Mouse (Mus musculus): Measurements from ENCODE around the gene Usp30. TPM values are rescaled to one million over a fixed set of nuclear protein-coding genes. Genes with fewer than 3 reads are reported as not detected.

Gene Usp30
- polyA plus RNA-seq, 1 experiment from 2014 or later: 3.2 TPM

- H3K27me3 ChIP-seq: no peaks in the 10 kb centered on the region
- peak; percentile 10; the same call in 1 of the 2 replicates for ATAC-seq (ENCODE audit: insufficient read depth)
- H3K9me3 ChIP-seq (replicated peaks): no peaks in the 10 kb centered on the region
- peak within 1 kb of the TSS; percentile 69 for H3K9ac ChIP-seq
- H3K36me3 ChIP-seq (replicated peaks): peaks cover 10% of the 10 kb centered on the region
- peak within 1 kb of the TSS; percentile 99 for H3K4me2 ChIP-seq
- peak within 1 kb of the TSS; percentile 69 for H3K4me3 ChIP-seq (replicated peaks)
- peaks cover 52% of the 10 kb centered on the region for H3K4me1 ChIP-seq (replicated peaks)
- peak within 1 kb of the TSS; percentile 73 for H3K27ac ChIP-seq (replicated peaks)
- 2% methylated on average over 69 of the region's 69 CpGs for WGBS (ENCODE audit: insufficient replicate concordance)
These were observed 62.4 kb downstream of the Usp30 start, which contains the start of gene Alkbh2 for GRCm38 (mm10) chr5:114127374-114128349. TSS of gene Alkbh2 (minus strand) at chr5:114128218.

GRCm38 (mm10) chr5:114129550-114130210 lies 64.4 kb downstream of the Usp30 start:
- Histone ChIP-seq H3K9me3 (replicated peaks) (no peaks in the 10 kb centered on the region), H3K4me1 (replicated peaks) (peaks cover 71% of the 10 kb centered on the region), H3K27me3 (no peaks in the 10 kb centered on the region), H3K27ac (replicated peaks) (no peak overlapping the region), H3K36me3 (replicated peaks) (0 out of 2 replicates have a peak, but pooled peaks cover 5% of the 10 kb centered on the region), H3K4me2 (peak overlapping the region; percentile 99), H3K9ac (no peak overlapping the region), H3K4me3 (replicated peaks) (peak overlapping the region; percentile 74)
- no peak for ATAC-seq (ENCODE audit: insufficient read depth)
- 74% methylated on average over 15 of the region's 15 CpGs for WGBS (ENCODE audit: insufficient replicate concordance)

DNA sequence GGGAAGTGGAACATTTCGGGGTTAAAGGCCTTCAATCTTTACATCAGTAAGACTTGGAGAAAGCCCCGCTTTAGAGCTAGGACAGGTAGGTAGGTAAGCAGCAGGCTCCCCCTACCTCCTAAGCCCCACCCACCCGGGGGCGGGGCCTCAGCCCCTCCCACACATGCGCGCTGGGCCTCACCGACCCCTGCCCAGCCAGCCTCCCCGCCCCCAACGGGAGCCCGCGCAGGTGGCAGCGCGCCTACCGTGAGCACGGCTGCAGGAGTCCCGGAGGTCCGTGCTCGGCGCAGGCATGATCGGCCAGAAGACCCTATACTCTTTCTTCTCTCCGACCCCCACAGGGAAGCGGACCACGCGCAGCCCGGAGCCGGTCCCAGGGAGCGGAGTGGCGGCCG lies 64.9 kb downstream of the Usp30 start, which contains the start of gene Ung:
Ung (plus strand) TSS at position 176 of the 395 bp plus-strand sequence.
- H3K36me3 ChIP-seq (replicated peaks): 0 out of 2 replicates have a peak, but pooled peaks cover 7% of the 10 kb centered on the region
- no peaks in the 10 kb centered on the region for H3K27me3 ChIP-seq
- H3K9me3 ChIP-seq (replicated peaks): no peaks in the 10 kb centered on the region
- WGBS (ENCODE audit: insufficient replicate concordance): under 1% methylated on average over 29 of the region's 29 CpGs
- peak within 1 kb of the TSS; percentile 56 for H3K9ac ChIP-seq
- H3K4me2 ChIP-seq: peak within 1 kb of the TSS; percentile 99
- ATAC-seq (ENCODE audit: insufficient read depth): no peak
- H3K4me3 ChIP-seq (replicated peaks): peak within 1 kb of the TSS; percentile 74
- H3K4me1 ChIP-seq (replicated peaks): peaks cover 74% of the 10 kb centered on the region
- peak within 1 kb of the TSS; percentile 72 for H3K27ac ChIP-seq (replicated peaks)

GRCm38 (mm10) chr5:114130698-114131520 lies 65.6 kb downstream of the Usp30 start:
- H3K36me3 ChIP-seq (replicated peaks): peaks cover 14% of the 10 kb centered on the region; the same call in 1 of the 2 replicates
- peak overlapping the region; percentile 74 for H3K4me3 ChIP-seq (replicated peaks)
- no peaks in the 10 kb centered on the region for H3K27me3 ChIP-seq
- H3K27ac ChIP-seq (replicated peaks): peak overlapping the region; percentile 72
- peak overlapping the region; percentile 56 for H3K9ac ChIP-seq
- H3K4me1 ChIP-seq (replicated peaks): peaks cover 75% of the 10 kb centered on the region
- peak; percentile 93 for ATAC-seq (ENCODE audit: insufficient read depth)
- under 1% methylated on average over 87 of the region's 87 CpGs for WGBS (ENCODE audit: insufficient replicate concordance)
- H3K9me3 ChIP-seq (replicated peaks): no peaks in the 10 kb centered on the region
- H3K4me2 ChIP-seq: peak overlapping the region; percentile 99

DNA sequence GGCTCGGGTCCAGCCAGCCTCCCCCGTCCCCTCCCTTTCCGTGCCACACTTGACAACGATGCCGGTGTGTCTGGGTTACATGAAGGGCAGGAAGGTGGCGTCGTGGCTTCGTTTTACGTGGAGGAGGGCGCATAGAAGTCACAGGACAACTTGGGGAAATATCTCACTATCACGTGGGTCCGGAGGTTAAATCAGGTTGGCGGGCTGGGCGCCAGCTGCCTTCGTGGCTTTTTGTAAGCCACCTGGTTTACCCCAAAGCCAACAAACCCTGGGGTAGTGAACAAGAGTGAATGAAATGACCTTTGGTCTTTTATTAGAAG lies 66.2 kb downstream of the Usp30 start:
- peak overlapping the region; percentile 56 for H3K9ac ChIP-seq
- H3K27me3 ChIP-seq: no peaks in the 10 kb centered on the region
- peak overlapping the region; percentile 99 for H3K4me2 ChIP-seq
- peak overlapping the region; percentile 74 for H3K4me3 ChIP-seq (replicated peaks)
- no peak for ATAC-seq (ENCODE audit: insufficient read depth)
- peak overlapping the region; percentile 72 for H3K27ac ChIP-seq (replicated peaks)
- under 1% methylated on average over 15 of the region's 15 CpGs for WGBS (ENCODE audit: insufficient replicate concordance)
- H3K9me3 ChIP-seq (replicated peaks): no peaks in the 10 kb centered on the region
- peaks cover 69% of the 10 kb centered on the region for H3K4me1 ChIP-seq (replicated peaks)
- H3K36me3 ChIP-seq (replicated peaks): peaks cover 19% of the 10 kb centered on the region; the same call in 1 of the 2 replicates

DNA sequence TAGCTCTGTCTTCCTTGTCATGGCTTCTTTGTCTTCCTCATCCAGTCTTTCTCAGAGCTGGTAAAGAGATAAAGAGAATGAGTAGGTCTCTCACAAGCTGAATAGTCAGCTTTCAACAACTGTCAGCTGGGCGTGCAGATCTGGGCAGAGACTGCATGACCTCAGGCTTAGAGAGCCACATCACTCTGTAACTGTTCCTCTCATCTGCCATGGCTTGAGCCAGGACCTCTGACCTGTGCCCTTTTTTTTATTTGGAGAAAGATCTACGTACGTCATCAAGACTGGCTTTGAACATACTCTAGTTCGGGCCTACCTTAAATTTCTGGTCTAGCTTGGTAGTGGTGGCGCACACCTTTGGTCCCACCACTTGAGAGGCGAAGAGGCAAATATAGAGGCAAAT lies 67.6 kb downstream of the Usp30 start:
- H3K4me3 ChIP-seq (replicated peaks): no peak overlapping the region
- H3K36me3 ChIP-seq (replicated peaks): peaks cover 32% of the 10 kb centered on the region
- H3K27ac ChIP-seq (replicated peaks): no peak overlapping the region
- no peaks in the 10 kb centered on the region for H3K27me3 ChIP-seq
- H3K9me3 ChIP-seq (replicated peaks): no peaks in the 10 kb centered on the region
- H3K4me2 ChIP-seq: 0 out of 2 replicates have a peak overlapping the region, but pooled peaks have one; percentile 99
- H3K4me1 ChIP-seq (replicated peaks): peaks cover 59% of the 10 kb centered on the region
- 80% methylated on average over 6 of the region's 6 CpGs for WGBS (ENCODE audit: insufficient replicate concordance)
- no peak for ATAC-seq (ENCODE audit: insufficient read depth)
- H3K9ac ChIP-seq: no peak overlapping the region

DNA sequence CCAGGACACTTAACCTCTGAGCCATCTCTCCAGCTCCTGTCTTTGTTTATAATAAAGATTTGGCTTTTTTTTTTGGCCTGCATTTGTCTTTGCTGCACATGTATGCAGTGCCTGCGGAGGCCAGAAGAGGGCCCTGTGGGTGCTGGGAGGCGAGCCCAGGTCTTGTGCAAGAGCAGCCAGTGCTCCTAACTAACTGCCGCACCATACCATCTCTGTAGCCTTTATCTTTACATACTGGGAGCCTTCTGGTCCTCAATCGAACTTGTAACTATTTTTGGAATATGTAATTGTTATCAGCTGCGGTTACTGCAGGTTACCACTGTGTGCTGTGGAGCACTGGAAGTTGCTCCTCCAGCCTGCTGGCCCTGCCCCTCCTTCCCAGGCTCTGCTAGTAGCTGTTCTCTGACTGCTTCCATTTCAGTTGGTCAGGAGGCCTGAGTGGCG lies 68.9 kb downstream of the Usp30 start:
- Histone ChIP-seq H3K4me2 (peak overlapping the region; percentile 13), H3K27ac (replicated peaks) (no peak overlapping the region), H3K4me1 (replicated peaks) (peaks cover 58% of the 10 kb centered on the region), H3K4me3 (replicated peaks) (no peak overlapping the region), H3K36me3 (replicated peaks) (peaks cover 43% of the 10 kb centered on the region), H3K27me3 (no peaks in the 10 kb centered on the region), H3K9me3 (replicated peaks) (no peaks in the 10 kb centered on the region), H3K9ac (no peak overlapping the region)
- peak; percentile 2; the same call in 1 of the 2 replicates for ATAC-seq (ENCODE audit: insufficient read depth)
- WGBS (ENCODE audit: insufficient replicate concordance): 13% methylated on average over 6 of the region's 6 CpGs

DNA sequence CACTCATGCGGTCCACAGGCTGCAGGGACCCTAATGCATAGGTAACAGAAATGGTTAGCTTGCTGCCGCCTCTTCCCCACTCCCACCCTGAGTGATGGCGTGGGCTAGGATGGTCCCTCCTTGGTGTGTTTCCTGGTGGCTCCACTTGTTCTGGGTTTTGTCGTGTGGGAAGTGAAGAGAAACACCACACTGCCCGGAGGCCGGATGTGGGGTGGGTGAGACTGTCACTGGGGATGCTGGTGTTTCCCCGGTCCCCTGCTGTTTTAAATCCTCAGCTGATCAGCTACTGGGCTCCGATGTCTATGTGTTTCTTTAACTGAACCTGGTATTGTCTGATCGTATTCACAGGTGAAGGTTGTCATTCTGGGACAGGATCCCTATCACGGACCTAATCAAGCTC lies 70.3 kb downstream of the Usp30 start:
- ATAC-seq (ENCODE audit: insufficient read depth): no peak
- no peak overlapping the region for H3K4me2 ChIP-seq
- no peak overlapping the region for H3K27ac ChIP-seq (replicated peaks)
- 74% methylated on average over 10 of the region's 10 CpGs for WGBS (ENCODE audit: insufficient replicate concordance)
- peaks cover 45% of the 10 kb centered on the region for H3K36me3 ChIP-seq (replicated peaks)
- no peak overlapping the region for H3K4me3 ChIP-seq (replicated peaks)
- H3K9me3 ChIP-seq (replicated peaks): no peaks in the 10 kb centered on the region
- peaks cover 51% of the 10 kb centered on the region for H3K4me1 ChIP-seq (replicated peaks)
- no peak overlapping the region for H3K9ac ChIP-seq
- H3K27me3 ChIP-seq: no peaks in the 10 kb centered on the region

GRCm38 (mm10) chr5:114137481-114138276 lies 72.4 kb downstream of the Usp30 start:
- Histone ChIP-seq H3K27me3 (no peaks in the 10 kb centered on the region), H3K9me3 (replicated peaks) (no peaks in the 10 kb centered on the region), H3K36me3 (replicated peaks) (peaks cover 45% of the 10 kb centered on the region), H3K4me3 (replicated peaks) (no peak overlapping the region), H3K27ac (replicated peaks) (no peak overlapping the region), H3K4me1 (replicated peaks) (peaks cover 31% of the 10 kb centered on the region), H3K4me2 (no peak overlapping the region), H3K9ac (no peak overlapping the region)
- WGBS (ENCODE audit: insufficient replicate concordance): 79% methylated on average over 15 of the region's 15 CpGs
- no peak for ATAC-seq (ENCODE audit: insufficient read depth)

Data from liver, embryonic 15.5 days (tissue).